Mouse (Mus musculus) T-cell, adult 2 months (primary cell): Measurements from ENCODE around the gene Krtap9-3.
"Not testable (repeated sequence)": the region's sequence is repeated elsewhere in the genome, so short reads cannot be mapped to it uniquely, and the experiment has no call there.

ENCODE experiments used
- DNase-seq: peaks from one replicate; pipeline ENCODE4 v3.0.0; 2022; ENCODE audit warnings: low spot score

Gene Krtap9-3

DNA sequence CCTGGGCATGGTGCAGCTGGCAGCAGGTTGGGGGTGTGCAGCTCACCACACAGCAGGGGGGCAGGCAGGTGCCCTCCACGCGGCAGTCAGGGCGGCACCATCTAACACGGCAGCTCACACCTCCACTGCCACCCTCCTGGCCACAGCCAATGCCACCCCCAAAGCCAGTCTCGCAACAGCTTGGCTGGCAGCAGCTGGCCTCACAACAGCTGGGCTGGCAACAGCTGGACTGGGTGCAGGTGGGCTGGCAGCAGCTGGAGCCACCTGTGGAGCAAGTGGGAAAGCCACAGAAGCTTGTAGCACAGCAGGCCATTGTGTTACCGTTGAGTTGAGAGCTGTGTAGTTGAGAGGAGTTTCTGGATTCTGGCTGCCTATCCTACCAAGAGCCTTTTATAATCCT, at the start of gene Krtap9-3:
Gene Krtap9-3, minus strand, starts transcription at position 364 of the 400 bp plus-strand sequence.
- not testable (repeated sequence) for DNase-seq

DNA sequence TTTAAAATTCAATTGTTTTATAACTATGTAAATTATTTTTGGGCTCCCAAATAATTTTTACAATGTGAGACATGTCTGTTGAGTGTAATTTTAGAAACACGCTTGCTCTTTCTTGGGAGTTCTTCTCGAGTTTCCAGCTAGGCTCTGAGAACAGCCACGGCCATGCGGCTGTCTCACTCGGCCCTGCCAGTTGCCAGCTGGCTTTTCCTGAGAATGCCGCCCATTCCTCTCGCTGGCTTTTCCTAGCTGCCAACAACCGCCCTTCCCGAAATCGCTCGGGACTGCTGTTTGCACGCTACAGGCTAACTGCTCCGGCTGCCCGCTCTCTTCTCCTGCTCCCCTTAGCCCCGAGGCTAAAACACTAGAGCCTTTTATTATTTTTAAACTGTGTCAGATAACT, 48.5 kb upstream of the Krtap9-3 start:
- DNase-seq: no peak

DNA sequence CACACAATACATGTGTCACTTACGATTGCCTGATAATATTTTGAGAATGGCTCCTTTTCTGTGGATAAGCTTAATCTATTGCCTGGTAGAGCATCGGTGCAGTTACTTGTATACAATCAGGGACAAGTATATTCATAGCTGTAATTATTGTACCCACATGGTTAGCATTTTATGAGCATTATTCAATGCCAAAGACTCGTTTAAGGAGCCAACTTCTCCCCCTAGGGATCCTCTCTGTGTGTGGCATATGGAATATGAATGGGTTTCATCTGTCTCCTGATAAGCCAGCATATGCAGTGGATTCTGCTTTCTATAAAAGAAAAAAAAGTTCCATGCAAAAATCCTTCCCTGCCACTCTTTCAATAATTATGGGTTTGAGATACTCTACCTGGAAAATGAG, 46.4 kb upstream of the Krtap9-3 start:
- DNase-seq: no peak

DNA sequence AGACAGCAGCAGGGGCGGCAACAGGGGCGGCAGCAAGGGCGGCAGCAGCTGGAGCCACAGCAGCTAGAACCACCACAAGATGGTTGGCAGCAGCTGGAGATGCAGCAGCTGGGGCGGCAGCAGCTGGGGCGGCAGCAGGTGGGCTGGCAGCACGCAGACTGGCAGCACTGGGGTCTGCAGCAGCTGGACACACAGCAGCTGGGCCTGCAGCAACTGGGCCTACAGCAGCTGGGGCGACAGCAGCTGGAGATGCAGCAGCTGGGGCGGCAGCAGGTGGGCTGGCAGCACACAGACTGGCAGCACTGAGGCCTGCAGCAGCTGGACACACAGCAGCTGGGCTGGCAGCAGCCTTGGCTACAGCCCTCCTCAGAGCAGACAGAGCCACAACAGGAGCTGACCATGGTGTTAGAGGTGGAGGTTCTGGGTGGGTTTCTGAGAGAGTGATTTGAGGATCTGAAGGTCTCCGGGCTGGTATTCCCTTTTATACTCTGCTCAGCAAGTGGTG, 45.8 kb upstream of the Krtap9-3 start, which contains the start of gene Krtap4-7:
Gene Krtap4-7, minus strand, starts transcription at position 455 of the 505 bp plus-strand sequence.
- DNase-seq: not testable (repeated sequence)

DNA sequence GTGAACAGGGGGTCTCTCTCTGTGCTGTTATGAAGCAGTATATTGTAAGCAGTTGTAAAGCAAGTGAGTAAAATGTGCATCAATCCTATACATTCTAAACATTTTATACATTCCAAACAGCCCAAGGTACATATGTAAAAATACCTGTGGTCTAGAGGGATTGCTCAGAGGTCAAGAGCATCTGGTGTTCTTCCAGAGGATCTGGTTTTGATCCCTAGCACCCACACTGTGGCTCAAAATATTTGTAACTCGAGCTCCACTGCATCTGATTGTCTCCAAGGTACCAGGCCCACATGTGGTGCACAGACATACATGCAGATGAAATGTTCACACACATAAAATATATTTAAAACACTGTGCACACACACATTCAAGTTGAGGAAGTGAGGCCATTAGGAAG, 43.0 kb upstream of the Krtap9-3 start:
- DNase-seq: no peak

DNA sequence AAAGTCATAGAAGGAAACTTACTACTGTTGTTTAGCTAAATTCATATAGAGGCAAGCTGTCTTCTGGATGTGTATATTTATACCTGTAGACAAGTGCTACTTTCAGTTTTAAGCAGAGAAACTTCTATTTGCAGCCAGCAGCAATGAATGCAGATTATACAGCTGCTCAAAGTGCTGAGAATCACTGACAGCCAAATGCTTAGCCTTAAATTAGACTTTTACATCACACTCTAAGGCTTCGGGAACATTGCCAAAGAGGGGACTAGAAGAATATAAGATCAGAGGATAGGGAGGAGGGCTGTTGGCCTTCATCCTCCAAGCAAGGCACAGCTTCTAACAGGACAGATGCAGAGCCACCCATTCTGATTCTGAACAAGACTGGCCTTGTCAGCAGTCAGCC, 39.2 kb upstream of the Krtap9-3 start:
- no peak for DNase-seq

DNA sequence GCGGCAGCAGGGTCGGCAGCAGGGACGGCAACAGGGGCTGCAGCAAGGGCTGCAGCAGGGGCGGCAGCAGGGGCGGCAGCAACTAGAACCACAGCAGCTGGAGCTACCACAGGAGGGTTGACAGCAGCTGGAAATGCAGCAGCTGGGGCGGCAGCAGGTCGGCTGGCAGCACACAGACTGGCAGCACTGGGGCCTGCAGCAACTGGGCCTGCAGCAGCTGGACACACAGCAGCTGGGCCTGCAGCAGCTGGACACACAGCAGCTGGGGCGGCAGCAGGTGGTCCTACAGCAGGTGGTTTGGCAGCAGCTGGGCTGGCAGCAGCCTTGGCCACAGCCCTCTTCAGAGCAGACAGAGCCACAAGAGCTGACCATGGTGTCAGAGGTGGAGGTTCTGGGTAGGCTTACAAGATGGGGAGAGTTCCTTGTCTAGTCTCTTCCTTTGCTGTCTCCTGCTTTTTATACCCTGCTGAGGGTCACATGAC, 36.8 kb upstream of the Krtap9-3 start, which contains the start of gene Krtap4-2:
Gene Krtap4-2, minus strand, starts transcription at position 432 of the 482 bp plus-strand sequence.
- DNase-seq: no peak

DNA sequence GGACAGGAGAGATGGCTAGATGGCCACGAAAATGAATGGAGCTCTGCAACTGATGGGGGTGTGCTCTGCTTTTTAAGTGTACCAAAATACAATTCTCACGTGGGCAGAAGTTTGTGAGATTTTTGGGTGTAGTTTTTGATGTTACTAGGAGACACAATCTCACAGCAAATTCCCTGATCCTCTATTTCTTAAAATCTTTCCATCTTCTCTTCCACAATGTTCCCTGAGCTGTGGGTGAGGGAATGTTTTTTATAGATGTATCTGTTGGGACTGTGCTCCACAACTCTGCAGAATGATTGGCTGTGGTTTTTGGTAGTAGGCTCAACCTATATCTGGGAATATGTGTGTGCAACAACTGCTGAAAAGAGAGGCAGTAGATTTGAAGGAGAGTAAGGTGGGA, 35.4 kb upstream of the Krtap9-3 start:
- no peak for DNase-seq

DNA sequence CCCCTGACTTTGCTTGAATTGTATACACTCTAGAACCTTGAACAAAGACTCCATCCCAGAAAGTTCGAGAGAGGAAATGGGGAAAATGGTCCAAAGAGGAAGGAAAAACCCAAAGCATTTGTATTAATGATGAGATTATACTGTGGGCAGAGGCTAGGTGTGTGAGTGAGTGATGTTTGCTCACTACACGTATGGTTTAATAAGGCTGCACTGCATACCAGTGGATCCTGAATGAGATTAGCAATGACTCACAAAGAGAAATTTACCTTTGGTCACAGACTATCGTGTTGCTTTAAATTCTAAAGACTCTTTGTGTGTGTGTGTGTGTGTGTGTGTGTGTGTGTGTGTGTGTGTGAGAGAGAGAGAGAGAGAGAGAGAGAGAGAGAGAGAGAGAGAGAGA, 33.0 kb upstream of the Krtap9-3 start:
- DNase-seq: no peak

DNA sequence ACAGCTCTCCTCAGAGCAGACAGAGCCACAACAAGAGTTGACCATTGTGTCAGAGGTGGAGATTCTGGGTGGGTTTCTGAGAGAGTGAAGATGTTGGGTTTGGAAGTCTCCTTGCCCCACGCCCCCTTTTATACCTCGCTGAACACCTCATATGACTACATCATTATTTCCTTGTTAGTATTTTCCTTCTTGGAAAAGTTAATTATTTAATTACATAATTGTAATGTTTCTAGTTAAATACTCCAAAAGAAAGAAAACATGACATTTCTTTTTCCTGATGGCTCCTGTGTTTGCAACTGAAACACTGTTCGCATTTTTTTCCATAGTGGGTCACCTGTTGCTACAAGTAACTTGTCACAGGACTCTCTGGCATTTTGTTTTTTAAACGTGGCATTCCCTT, 30.2 kb upstream of the Krtap9-3 start, which contains the start of gene Krtap4-1:
Gene Krtap4-1, minus strand, starts transcription at position 101 of the 400 bp plus-strand sequence.
- no peak for DNase-seq

DNA sequence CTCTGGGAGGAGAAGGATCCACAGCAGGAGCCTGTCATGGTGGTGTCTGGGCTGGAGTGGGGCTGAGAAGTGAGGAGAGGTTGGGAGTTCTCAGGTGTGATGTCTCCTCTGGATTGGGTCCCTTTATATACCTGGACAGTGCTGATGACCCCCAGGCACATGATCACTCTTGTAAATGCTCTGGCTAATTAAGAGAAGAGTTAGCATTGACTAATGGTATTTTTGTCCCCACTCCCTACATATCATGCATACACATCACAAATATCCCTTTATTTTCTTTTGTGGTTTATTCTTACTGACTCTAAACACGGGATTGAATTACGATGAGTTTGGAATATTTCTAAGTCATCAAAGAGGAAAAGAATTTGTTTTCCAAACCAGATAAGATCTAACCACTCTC, 22.4 kb upstream of the Krtap9-3 start, which contains the start of gene Gm11562:
Gene Gm11562, minus strand, starts transcription at position 101 of the 400 bp plus-strand sequence.
- DNase-seq: no peak

DNA sequence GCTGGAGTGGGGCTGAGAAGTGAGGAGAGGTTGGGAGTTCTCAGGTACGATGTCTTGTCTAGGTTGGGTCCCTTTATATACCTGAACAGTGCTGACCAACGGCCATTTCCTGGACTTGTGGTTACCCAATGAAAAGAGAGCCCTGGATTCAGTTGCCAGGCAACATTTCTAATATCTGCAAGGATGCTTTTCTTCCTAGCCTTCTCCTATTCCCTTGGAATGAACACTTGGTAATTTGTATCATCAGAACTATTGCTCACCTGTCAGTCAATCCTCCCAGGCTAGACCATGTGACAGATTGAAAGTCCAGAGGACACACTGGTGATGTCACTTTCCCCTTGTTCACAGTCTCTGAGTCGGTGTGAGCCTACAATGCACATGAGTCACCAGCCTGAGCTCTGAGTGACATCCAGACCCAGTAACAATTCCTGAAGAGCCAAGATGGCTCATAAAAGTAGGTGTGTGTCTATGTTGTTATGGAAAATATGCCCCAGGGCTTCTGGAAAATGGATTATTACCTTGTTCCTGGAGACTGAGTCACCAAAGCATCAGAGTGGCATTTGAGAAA, 17.0 kb upstream of the Krtap9-3 start, which contains the start of gene Krtap2-4:
Gene Krtap2-4, minus strand, starts transcription at position 51 of the 568 bp plus-strand sequence.
- DNase-seq: no peak

DNA sequence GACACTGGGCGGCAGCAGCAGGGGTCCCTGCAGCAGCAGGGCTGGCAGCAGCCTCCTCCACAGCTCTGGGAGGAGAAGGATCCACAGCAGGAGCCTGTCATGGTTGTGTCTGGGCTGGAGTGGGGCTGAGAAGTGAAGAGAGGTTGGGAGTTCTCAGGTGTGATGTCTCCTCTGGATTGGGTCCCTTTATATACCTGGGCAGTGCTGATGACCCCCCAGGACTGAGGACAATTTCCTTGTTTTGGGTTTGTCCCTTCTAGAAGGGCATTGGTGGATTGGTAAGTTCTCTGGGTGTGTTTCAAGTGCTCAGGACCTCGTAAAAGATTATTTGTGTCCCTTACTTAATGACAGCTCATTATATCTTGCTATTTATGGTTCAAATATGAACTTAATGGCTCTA, 12.2 kb upstream of the Krtap9-3 start, which contains the start of gene Gm11937:
Gene Gm11937, minus strand, starts transcription at position 101 of the 400 bp plus-strand sequence.
- not testable (repeated sequence) for DNase-seq

DNA sequence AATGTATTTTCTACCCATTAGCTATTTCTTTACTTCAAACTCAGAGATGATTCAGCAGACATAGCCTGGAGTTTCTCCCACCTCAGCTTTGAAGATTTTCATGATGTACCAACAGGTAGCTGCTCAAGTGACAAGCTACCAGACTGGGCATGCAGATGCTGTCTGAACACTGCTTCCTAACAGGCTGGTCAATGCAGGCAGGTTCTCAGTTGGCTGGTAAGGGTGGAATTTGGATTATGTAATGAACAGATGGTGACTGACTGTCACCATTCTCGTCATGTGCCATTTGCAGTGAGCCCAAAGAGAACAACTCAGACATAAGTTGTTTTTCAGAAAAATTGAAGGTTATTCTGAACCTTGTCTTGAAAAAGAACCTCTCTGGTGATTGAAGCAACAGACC, 11.2 kb upstream of the Krtap9-3 start:
- no peak for DNase-seq

DNA sequence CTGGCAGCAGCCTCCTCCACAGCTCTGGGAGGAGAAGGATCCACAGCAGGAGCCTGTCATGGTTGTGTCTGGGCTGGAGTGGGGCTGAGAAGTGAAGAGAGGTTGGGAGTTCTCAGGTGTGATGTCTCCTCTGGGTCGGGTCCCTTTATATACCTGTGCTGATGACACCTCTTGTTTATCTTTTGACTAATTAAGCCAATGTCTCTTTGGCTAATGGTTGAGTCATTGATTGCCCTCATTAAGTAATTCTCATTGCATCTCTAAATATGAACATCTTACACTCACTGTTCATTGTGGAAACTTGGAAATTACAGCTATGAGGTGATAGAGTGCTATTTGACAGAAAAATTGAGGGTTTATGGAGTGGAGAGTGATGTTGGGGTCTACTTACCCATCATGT, 5.3 kb upstream of the Krtap9-3 start, which contains the start of gene Gm11938:
Gene Gm11938, minus strand, starts transcription at position 101 of the 400 bp plus-strand sequence.
- not testable (repeated sequence) for DNase-seq

DNA sequence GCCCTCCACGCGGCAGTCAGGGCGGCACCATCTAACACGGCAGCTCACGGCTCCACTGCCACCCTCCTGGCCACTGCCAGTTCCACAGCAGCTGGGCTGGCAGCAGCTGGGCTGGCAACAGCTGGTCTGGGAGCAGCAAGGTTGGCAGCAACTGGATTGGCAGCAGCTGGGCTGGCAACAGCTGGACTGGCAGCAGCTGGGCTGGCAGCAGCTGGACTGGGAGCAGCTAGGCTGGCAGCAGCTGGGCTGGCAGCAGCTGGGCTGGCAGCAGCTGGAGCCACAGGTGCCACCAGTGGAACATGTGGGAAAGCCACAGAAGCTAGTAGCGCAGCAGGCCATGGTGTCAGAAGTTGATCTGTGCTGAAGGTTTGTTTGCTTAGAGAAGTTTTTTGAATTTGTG, 6.9 kb downstream of the Krtap9-3 start, which contains the start of gene Krtap1-3:
Gene Krtap1-3, minus strand, starts transcription at position 359 of the 400 bp plus-strand sequence.
- DNase-seq: no peak

DNA sequence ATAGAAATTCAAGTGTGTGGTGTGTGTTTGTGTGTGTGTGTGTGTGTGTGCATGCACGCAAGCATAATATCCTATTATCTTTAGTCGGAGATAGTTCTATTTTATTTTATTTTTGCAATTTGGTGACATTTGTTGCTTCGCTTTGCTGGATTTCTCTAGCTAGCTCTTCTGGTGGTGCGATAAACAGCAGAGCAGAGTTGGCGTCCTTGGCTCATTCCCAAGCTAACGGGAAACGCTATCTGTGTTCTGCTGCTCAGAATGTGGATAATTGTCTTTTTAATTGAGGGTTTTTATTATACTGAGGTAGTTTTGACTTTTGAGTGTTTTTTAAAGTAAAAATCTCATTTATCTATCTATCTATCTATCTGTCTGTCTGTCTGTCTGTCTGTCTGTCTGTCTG, 12.8 kb downstream of the Krtap9-3 start:
- DNase-seq: no peak

DNA sequence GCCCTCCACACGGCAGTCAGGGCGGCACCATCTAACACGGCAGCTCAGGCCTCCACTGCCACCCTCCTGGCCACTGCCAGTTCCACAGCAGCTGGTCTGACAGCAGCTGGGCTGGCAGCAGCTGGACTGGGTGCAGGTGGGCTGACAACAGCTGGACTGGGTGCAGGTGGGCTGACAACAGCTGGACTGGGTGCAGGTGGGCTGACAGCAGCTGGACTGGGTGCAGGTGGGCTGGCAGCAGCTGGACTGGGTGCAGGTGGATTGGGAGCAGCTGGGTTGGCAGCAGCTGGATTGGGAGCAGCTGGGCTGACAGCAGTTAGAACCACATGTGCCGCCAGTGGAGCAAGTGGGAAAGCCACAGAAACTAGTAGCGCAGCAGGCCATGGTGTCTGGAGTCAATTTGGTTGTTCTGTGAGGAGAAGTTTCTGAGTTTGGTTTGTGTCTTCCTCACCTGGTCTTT, 14.6 kb downstream of the Krtap9-3 start, which contains the start of gene Krtap1-4:
Gene Krtap1-4, minus strand, starts transcription at position 410 of the 460 bp plus-strand sequence.
- no peak for DNase-seq

DNA sequence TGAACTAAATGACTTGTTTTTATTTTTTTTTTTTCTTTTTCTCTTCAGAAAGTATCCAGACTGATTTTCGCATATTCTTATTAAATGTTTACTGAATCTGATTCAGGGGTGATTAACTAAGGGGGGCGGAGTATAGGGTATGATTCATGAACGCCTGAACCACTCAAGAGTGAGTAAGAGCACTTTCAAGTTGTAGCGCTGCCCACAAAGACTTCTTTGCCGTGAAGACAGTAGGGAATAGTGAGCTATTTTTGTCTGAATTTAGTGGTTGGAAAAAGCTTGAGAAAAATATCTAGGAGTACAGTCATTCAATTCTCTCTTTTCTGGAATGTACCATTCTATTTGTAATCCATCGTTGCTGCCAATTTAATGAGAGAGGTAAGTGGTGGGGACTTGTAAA, 16.3 kb downstream of the Krtap9-3 start:
- no peak for DNase-seq

DNA sequence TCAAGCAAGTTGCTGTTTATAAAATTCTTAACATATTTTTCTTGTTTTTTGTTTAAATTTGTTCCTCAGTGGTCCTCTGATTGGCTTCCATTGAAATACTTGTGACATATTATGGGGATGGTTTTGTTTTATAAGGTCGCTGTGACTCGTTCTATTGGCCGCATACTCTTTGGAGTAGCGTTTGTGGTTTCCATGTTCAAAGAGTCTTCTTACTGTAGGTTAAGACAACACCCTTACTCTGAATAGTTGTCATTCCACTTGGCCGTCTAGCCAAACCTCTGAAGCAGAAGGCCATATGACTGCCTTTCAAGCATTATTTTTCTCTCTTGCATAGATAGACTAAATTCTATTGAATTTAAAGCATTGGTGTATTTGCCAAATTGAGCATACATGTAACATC, 16.9 kb downstream of the Krtap9-3 start:
- no peak for DNase-seq

DNA sequence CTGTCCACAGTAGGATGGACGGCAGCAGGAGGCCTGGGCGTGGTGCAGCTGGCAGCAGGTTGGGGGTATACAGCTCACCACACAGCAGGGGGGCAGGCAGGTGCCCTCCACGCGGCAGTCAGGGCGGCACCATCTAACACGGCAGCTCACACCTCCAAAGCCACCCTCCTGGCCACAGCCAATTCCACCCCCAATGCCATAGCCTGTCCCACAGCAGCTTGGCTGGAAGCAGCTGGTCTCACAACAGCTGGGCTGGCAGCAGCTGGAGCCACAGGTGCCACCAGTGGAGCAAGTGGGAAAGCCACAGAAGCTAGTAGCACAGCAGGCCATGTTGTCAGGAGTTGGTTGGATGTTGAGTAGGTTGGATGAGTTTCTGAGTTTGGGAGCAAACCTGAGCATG, 17.3 kb downstream of the Krtap9-3 start, which contains the start of gene Krtap1-5:
Gene Krtap1-5, minus strand, starts transcription at position 381 of the 400 bp plus-strand sequence.
- DNase-seq: no peak

DNA sequence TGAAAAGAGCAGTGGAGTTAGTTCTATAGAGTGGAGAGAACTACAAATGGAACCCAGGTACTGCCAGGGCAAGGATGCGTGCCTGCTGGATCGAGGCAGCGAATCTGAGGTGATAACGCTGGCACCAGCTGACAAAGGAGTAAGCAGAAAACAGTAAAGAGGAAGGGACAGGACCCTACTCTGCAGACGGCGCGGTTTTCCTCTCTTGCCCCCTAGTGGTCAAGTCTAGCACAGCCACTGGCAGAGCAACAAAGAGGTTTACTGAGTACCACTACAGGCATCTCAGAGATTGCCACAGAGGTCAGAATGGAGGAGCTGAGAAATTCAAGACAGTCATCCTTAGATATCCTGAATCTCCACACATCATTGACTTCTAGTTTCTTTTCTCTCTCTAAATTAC, 23.8 kb downstream of the Krtap9-3 start:
- DNase-seq: peak; percentile 33

DNA sequence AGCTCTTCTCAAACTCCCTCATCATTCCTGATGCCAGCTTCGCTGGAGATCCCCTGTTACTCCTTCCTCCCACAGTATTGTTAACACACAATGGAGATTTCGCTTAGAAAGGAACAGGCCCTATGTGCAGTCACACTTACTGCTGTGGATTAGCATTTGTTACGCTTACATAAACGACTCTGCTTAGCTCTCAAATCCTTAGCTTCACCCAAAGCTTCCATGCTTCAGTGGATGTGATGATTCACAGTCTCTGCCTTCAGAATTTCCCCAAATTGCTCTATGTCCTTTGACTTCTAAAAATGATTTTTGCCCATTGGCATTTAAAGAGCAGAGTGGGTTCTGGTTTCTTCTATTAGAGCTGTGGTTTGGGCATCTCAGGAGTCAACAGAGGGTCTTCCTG, 24.7 kb downstream of the Krtap9-3 start:
- DNase-seq: no peak
